Mouse (Mus musculus): ENCODE measurements around the gene Ccdc33.

Gene Ccdc33

GRCm38 (mm10) chr9:58091623-58092425 lies 26.8 kb downstream of the Ccdc33 start:
- DNase-seq (ENCODE audit: low read depth, low spot score): no peak

- no peak for DNase-seq (ENCODE audit: low read depth, low spot score)
Observed at GRCm38 (mm10) chr9:58087277-58087998, 31.2 kb downstream of the Ccdc33 start.

- DNase-seq (ENCODE audit: low read depth, low spot score): no peak
Observed at GRCm38 (mm10) chr9:58086861-58087260, 31.8 kb downstream of the Ccdc33 start.

GRCm38 (mm10) chr9:58086203-58086602 lies 32.4 kb downstream of the Ccdc33 start:
- DNase-seq (ENCODE audit: low read depth, low spot score): no peak

- no peak for DNase-seq (ENCODE audit: low read depth, low spot score)
Observed at GRCm38 (mm10) chr9:58085074-58085473, 33.5 kb downstream of the Ccdc33 start.

- no peak for DNase-seq (ENCODE audit: low read depth, low spot score)
Observed at GRCm38 (mm10) chr9:58084586-58084985, 34.0 kb downstream of the Ccdc33 start.

GRCm38 (mm10) chr9:58074561-58074960 lies 44.1 kb downstream of the Ccdc33 start:
- DNase-seq (ENCODE audit: low read depth, low spot score): no peak

GRCm38 (mm10) chr9:58067546-58067945 lies 51.1 kb downstream of the Ccdc33 start:
- DNase-seq (ENCODE audit: low read depth, low spot score): no peak

- DNase-seq (ENCODE audit: low read depth, low spot score): no peak
Observed at GRCm38 (mm10) chr9:58066731-58067095, 51.9 kb downstream of the Ccdc33 start.

GRCm38 (mm10) chr9:58065977-58066730 lies 52.5 kb downstream of the Ccdc33 start:
- DNase-seq (ENCODE audit: low read depth, low spot score): no peak

GRCm38 (mm10) chr9:58065532-58065931 lies 53.1 kb downstream of the Ccdc33 start:
- no peak for DNase-seq (ENCODE audit: low read depth, low spot score)

- no peak for DNase-seq (ENCODE audit: low read depth, low spot score)
Observed at GRCm38 (mm10) chr9:58063531-58063930, 55.1 kb downstream of the Ccdc33 start, which contains the start of gene Stra6. Stra6 (plus strand) TSS chr9:58063788.

- no peak for DNase-seq (ENCODE audit: low read depth, low spot score)
Observed at GRCm38 (mm10) chr9:58060677-58061667, 57.7 kb downstream of the Ccdc33 start.

- DNase-seq (ENCODE audit: low read depth, low spot score): no peak
Observed at GRCm38 (mm10) chr9:58059920-58060319, 58.7 kb downstream of the Ccdc33 start.

- DNase-seq (ENCODE audit: low read depth, low spot score): no peak
Observed at GRCm38 (mm10) chr9:58055666-58056065, 63.0 kb downstream of the Ccdc33 start.

- DNase-seq (ENCODE audit: low read depth, low spot score): no peak
Observed at GRCm38 (mm10) chr9:58054032-58054431, 64.6 kb downstream of the Ccdc33 start.

- DNase-seq (ENCODE audit: low read depth, low spot score): no peak
Observed at GRCm38 (mm10) chr9:58053544-58053943, 65.1 kb downstream of the Ccdc33 start.

- no peak for DNase-seq (ENCODE audit: low read depth, low spot score)
Observed at GRCm38 (mm10) chr9:58053102-58053501, 65.5 kb downstream of the Ccdc33 start.

GRCm38 (mm10) chr9:58051937-58052336 lies 66.7 kb downstream of the Ccdc33 start:
- no peak for DNase-seq (ENCODE audit: low read depth, low spot score)

GRCm38 (mm10) chr9:58049861-58050260 lies 68.8 kb downstream of the Ccdc33 start:
- no peak for DNase-seq (ENCODE audit: low read depth, low spot score)

- DNase-seq (ENCODE audit: low read depth, low spot score): no peak
Observed at GRCm38 (mm10) chr9:58049186-58049585, 69.4 kb downstream of the Ccdc33 start.
